Mouse (Mus musculus): ENCODE measurements at regions not wholly inside any gene's neighbourhood (a gene's known extent, or its start where the extent isn't known, plus 50 kb on each side); places are given as distances from the start of the nearest gene placed in this dataset.

GRCm38 (mm10) chr16:77893690-77894089 lies 291.8 kb upstream of the Gm11146 start:
- no peak for TF ChIP-seq CTCF (IDR thresholded peaks at IDR 0.05; ENCODE audit: control insufficient read depth, insufficient read depth, insufficient replicate concordance, low read depth, low read length)
- no peak for TF ChIP-seq POLR2A (IDR thresholded peaks at IDR 0.05; ENCODE audit: control insufficient read depth, low read depth, low read length)
